Mouse (Mus musculus): Measurements from ENCODE around the gene Il34. TPM values are rescaled to one million over a fixed set of nuclear protein-coding genes. Genes with fewer than 3 reads are reported as not detected.

Il34 gene
- 10 to 100 TPM; 13.8 to 14.2 TPM for total RNA-seq (2021)

DNA sequence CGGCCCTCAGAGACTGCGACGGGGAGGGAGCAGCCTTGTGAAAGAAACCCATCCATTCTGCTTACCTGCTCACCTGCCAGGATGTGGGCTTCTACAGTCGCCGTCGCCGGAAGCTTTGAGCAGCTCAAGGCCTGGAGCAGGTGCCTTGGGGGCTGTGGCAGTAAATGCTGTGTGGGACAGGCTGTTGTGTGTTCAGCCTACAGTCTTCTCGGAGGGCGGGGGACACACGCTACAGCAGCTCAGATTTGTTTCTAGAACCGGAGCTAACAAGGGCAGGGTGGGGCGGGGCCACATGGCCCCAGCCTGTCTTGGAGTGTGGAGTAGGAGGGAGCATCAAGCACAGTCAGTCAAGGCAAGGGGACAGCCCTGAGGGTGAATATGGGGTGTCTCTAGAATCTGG, at the start of gene Il34:
TSS of gene Il34 (minus strand) at position 256 of the 400 bp plus-strand sequence.
- DNase-seq = no peak
- intact Hi-C loops (cut with DNase I) = no loop called here

DNA sequence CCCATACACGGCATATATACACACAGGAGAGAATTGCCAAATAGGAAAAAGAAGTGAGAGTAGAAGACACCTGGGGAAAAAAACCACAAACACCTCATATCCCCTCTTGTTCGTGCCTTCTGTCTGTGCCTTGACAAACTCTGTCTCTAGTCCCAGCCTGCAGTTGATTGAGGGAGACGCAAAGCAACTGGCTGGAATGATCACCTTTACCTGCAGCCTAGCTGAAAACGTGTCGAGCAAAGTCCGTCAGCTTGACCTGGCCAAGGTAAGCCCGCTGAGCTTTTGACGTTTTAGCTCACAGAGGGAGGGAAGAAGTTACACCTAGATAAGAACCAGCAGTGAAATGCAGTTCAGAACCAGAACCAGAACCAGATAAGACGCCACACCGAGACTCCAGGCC, 45.5 kb upstream of the Il34 start:
- intact Hi-C loops (cut with DNase I) = loop anchor here (10.0 kb wide), 1 partner anchor 134 kb away; no protein-coding TSS in a partner anchor
- no peak for DNase-seq

DNA sequence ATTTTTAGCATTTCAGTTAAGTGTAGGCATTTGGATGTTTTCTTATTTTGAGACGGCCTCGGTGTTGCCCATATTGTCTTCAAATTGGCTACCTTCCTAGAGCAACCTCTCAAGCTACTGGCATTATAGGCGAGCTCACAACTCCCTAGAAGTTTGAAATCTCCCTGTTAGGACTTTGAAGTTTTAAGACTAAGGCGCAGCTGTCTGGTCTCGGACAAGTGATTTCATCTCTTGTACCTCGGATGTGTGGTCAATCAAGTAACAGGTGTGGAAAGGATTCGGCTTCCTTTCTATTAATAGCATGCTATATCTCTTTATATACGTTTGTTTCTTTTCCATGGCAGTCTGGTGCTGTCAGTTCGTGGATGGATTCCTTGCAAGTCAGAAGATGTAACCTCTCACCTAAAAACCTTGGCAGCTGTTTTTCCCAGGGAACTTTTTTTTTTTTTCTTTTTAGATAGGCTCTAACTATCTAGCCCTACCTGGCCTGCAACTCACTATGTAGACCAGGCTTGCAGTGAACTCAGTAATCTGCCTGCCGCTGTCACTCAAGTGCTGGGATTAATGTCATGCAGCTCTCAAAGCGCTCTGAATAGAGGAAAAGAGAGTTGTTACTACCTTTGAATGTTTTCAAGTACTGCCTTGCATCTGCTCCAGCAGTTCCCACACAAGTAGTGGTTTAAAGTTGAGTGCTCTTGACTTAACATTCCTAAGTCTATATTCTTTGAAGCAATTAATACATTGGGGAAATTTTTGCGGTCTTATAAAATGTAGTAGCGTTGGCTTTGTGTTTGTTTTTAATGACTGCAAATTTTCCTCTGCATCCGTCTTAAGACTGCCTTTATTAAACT, 42.1 kb upstream of the Il34 start:
- intact Hi-C loops (cut with DNase I) = no loop called here
- DNase-seq = no peak

DNA sequence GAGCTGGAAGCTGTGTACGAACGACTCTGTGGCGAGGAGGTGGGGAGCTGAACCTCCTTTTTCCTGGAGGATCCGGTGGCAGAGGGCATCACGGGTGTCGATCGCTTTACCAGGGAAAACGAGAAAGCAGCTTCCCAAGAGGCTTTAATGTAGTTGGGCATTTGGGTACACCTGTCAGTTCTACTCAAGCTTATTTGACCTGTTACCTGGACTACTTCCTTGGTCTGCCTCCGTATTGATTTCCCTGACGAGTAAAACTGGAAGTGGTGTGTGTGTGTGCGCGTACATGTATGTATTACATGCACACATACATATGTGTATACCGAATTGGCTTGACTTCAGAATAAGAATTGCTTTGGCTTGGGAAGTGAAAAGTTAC, 41.4 kb upstream of the Il34 start:
- intact Hi-C loops (cut with DNase I) = no loop called here
- no peak for DNase-seq

DNA sequence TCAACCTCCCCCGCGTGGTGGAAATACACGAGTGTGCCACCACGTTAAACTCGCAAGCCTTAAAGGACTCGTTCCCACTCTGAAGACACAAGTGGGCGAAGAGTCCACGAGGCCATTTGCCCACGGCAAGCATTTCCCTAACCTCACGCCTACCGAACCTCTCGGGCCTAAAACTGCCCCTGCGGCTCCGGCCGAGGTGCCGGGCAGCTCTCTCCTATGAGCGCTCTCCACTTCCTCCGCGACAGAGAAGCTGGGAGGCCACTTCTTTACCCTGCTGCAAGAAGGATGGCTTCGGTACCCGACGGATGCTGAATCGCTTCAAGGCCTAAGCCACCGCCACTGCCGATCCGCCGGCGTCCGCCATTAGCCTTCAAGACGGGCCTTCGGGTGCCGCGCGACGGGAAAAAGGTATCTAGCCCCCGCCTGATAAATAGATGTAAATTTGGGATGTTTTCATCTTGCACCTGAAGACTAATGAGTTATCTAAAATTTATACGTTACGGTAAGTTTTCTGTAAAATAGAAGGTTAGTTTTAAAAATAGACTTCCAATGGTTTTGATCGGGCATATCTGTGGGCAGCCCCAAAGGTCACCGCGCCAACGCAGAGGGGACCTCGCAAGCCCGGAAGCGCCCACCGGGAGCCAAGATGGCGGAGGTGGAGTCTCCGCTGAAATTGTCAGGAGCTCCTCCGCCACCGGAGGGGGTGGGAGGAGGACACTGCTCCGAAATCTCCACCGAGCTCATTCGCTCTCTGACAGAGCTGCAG, 40.9 kb upstream of the Il34 start, which contains the start of the genes Cog4 and Sf3b3:
TSS of gene Cog4 (plus strand) at position 196 of the 766 bp plus-strand sequence.
TSS of gene Sf3b3 (minus strand) at position 383 of the 766 bp plus-strand sequence.
- intact Hi-C loops (cut with DNase I) = no loop called here
- DNase-seq = peak; percentile 87

DNA sequence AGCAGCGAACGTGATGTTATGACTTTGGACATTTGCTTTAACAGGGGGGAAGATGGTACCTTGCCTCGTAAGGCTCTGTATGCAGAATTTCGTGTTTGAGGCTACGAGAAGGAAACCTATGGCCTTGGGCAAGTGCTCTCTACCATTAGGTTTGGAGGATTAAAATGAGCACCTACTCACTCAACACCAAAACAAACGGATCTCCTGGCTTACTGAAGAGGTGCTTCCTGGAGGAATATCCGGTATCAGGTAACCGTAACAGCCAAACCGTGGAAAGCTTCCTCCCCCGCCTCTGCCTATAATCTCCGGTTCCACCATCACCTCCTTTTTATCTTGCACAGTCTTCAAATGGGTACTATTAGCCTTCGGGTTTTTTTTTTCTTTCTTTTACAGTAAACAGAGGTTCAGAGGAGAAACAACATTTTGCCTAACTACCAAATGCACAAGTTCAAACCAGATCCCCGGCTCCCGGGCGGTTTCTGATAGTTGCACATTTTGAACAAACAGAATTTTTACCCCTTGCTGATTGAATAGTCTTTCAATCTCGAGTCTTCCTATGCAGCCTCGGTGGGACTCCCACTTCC, 40.2 kb upstream of the Il34 start:
- intact Hi-C loops (cut with DNase I) = no loop called here
- no peak for DNase-seq

DNA sequence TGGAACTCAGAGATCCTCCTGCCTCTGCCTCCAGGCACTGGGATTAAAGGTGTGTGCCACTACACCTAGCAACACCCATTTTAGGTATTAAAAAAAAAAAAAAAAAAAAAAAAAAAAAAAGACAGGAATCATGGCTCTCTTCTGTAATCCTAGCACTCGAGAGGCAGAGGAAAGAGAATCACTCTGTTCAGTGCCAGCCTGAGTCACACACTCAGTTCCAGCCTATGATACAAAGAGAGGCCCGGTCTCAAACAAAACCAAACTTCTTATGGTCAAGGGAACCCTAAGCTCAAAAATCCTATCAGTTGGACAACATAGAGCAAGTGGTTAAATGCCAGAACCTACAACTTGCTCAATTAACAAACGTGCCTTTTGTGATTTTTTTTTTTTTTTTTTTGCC, 39.2 kb upstream of the Il34 start:
- intact Hi-C loops (cut with DNase I) = no loop called here
- DNase-seq = no peak

DNA sequence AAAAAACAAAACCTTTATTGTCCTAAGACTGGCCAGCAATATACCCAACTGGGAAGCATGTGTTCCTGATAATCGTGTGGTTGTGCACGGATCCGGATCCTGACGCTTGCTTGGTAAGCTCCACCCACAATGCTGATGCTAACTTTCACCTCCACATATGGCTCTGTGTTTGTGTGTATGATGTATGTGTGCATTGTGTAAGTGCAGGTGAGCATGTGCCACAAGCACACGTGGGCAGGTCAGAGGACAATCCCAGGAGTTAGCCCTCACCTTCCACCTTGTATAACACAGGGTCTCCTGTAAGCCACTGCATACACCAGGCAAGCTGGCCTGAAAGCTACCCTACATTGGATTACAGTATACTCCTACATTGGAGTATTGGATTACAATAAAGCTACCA, 37.5 kb upstream of the Il34 start:
- no peak for DNase-seq
- intact Hi-C loops (cut with DNase I) = no loop called here

DNA sequence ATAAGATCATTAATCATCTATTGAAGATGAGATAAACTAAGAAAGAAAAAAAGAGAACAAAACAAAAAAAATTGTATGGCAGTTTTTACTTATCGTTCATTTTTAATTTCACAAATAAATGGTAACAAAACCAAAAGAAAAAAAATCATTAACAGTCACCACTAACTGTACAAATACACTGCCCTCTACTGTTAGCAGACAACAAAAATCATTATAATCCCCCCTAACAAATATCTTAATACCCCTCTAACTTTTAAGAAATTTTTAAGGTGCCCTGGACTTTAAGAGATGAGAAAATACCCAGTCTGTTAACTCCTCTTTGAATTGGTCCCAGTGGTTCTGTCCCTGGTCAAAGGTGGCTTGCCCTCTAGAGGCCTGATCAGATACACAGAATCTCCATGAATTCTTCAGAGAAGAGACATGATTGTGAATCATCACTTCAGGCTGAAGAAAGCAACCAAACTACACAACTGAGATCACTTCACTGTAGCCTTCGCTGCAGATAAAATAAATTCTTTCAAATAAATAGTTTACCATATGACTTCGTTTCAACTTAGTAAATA, 36.4 kb upstream of the Il34 start:
- no peak for DNase-seq
- intact Hi-C loops (cut with DNase I) = no loop called here

DNA sequence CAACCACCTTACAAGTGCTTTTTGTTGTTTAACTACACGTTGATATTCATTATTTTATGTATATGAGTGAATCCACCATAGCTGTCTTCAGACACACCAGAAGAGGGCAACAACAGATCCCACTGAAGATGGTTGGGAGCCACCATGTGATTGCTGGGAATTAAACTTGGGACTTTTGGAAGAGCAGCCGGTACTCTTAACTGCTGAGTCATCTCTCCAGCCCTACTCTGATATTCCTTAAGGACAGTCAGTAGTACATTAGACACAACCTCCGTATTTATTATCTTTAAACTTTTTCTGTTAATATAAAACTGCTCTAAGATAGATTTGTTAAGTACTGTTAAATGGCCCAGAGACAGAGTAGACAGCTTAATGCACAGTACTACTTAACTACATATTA, 26.2 kb upstream of the Il34 start:
- DNase-seq = no peak
- intact Hi-C loops (cut with DNase I) = no loop called here

DNA sequence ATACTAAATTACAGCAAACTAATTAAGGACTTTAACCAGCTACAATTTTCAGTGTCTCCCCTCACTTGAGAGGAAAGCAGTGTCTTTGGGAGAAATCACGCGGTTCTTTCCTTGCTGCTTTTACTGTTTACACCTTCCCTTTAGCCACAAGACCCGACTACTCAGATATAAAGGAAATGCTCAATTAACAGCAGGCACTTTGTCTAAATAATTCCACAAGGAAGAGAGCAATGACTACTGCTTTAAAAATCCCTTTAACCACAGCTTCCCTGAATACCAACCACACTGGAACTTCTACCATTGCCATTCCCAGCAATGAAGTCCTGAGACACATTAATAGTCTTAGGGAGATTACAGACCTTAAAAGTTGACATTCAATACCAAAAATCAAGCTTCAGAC, 22.8 kb upstream of the Il34 start:
- no peak for DNase-seq
- intact Hi-C loops (cut with DNase I) = no loop called here

DNA sequence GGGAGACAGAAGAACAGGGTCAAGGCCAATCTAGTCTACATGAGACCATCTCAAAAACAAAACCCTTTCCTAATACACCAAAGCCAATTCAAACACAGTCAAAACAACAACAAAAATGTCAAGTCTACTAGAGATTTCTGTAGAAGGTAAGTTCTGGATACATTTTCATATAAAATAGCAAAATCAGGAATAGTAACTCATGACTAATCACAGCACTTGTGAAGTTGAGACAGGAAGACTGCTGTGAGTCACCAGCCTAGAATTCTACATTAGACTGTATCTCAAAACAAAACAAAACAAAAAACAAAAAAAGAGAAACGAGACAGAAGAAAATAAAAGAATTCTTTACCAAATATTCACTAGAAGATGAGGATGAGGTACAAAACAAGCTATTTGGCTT, 19.1 kb upstream of the Il34 start:
- intact Hi-C loops (cut with DNase I) = no loop called here

DNA sequence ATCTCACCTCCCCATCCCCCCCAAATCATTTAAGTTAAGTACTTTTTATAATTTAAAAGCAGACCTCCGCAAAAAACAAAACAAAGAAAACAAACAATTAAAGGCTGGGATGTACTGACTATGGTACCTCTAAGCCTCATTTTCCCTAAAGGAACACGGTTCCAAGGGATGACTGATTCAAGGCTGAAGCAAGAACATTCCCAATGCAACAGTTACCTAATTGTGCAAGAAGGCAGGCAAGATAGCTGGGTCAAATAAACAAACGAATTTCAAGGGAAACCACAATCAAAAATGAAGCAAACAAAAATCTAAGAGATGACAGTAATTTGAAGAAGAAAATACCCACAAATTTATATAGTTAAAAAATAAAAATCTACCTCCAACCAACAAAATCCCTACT, 16.2 kb upstream of the Il34 start:
- intact Hi-C loops (cut with DNase I) = no loop called here
- DNase-seq = no peak

More for the DNA sequence above, 19.1 kb upstream of the Il34 start:
- DNase-seq = no peak

DNA sequence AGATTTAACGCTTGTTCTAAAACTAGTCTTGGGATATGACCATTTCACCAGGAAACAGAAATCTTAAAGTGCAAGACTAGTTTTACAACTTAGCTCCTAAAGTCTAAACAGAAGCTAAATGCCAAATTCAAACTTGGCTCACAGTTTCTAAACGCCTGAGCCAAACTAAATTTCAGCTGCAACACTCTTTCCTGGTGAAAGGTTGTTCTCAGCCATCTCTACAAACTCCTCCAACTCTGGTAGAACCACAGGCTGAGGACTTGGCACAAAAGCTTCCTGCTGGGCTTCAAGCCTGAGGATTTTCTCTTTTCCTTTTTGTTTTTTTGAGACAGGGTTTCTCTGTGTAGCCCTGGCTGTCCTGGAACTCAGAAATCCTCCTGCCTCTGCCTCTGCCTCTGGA, 14.5 kb upstream of the Il34 start:
- no peak for DNase-seq
- intact Hi-C loops (cut with DNase I) = no loop called here

DNA sequence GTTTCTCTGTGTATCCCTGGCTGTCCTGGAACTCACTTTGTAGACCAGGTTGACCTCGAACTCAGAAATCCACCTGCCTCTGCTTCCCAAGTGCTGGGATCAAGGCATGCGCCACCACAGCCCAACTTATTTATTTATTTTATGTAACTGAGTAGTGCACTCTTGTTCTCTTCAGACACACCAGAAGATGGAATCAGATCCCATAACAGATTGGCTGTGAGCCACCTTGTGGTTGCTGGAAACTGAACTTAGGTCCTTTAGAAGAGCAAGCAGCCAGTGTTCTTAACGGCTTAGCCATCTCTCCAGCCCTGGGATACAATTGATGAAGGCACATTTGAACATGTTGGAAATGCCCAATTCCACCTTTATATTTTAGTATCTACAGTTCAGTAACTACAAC, 12.9 kb upstream of the Il34 start:
- intact Hi-C loops (cut with DNase I) = loop anchor here (5.0 to 10.0 kb wide), 2 partner anchors 44 to 174 kb away; no protein-coding TSS in a partner anchor
- no peak for DNase-seq

DNA sequence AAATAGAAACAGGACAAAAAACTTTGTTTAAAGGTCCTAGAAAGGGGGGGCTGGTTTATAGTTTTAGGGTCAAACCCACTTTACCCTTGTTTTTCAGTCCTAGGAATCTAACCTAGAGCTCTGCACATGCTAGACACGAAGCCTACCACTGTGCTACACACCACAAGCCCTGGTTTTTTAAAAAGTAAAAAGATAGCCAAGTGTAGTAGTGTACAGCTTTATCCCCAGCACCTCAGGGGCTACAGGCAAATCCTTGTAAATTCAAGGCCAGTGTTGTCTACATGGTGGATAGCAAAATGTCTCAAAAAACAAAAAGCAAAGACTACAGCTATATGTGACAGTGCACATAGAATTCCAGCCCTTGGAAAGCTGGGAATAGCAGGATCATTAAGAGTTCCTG, 11.3 kb upstream of the Il34 start:
- no peak for DNase-seq
- intact Hi-C loops (cut with DNase I) = loop anchor here (5.0 to 10.0 kb wide), 2 partner anchors 45 to 172 kb away; no protein-coding TSS in a partner anchor

DNA sequence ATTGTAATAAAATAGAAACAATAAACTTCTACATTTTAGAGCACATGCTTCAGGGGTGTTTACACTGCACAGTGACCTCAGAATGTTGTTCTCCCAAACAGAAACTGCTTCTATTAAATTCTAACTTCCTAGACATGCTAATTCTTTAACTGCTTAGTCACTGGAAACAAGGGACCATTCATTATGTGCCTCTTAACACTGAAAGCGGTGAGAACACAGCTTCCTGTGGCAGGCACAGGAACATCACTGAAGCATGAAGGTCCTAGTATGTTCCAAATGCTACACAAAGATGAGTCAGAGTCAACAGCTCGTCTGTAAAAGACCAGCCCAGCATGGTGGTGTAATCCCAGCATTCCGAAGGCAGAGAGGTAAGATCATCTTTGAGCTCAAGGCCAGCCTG, 9.6 kb upstream of the Il34 start:
- no peak for DNase-seq
- intact Hi-C loops (cut with DNase I) = loop anchor here (5.0 to 10.0 kb wide), 2 partner anchors 47 to 171 kb away; no protein-coding TSS in a partner anchor

DNA sequence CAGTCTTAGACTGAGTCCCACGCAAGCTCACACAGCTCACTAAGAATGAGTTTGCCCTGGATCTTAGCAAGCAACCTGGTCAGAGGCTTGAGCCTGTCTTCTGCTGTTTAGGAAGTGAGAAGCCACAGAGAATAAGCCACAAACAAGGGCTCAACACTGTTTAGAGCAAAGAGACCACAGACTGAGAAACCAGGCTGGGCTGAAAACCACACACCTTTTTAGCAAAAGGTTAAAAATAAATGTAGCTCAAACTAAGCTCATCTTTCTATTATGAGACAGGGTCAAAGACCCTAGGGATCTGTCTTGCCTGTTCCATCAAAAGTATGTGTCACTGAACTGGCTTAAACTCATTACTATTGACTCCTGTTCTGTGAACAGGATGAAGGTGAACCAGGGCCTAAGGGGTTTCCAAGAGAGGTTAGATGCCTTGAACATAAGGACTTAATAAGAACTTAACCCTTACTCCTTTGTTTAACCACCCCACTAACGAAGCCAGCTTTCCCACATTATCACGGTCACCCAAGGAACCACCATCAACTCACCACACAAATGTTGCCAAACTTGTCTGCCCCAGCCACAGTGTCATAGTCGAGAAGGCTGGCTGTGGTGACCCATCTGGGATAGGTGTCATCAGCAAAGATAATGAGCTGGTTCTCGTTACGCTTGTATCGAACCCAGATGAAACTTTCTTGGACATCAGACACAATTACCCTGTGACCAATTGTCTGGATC, 7.5 kb upstream of the Il34 start:
- intact Hi-C loops (cut with DNase I) = loop anchor here (5.0 to 10.0 kb wide), 2 partner anchors 61 to 168 kb away; no protein-coding TSS in a partner anchor
- DNase-seq = no peak

DNA sequence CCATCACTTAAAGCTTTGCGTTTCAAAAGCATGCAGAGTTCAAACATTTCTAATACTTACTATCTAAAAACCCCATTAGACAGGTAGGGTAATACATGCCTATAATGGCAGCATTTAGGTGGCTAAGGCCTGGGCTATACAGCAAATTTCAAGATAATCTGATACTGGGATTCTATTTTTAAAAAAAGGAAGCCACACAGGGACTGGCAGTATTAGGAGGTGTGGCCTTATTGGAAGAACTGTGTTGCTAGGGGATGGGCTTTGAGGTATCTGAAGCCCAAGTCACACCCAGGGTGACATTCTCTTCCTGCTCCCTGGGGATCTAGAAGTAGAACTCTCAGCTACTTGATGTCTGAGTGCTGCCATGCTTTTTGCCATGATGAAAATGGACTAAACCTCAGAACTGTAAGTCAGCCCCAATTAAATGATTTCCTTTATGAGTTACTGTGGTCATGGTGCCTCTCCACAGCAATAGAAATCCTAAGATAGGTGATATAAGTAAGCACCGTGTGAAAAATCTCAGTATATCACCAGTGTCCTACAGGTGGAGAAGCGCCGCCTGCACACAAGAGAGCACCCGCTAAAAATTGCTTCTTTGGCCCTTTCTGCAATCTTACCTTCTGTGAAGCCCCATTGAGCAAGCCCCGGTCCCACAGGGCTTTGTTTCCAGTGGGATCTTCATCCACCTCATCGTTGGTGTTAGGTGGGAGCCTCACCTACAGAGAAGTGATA, 6.8 kb upstream of the Il34 start:
- intact Hi-C loops (cut with DNase I) = loop anchor here (5.0 to 10.0 kb wide), 2 partner anchors 60 to 168 kb away; no protein-coding TSS in a partner anchor
- no peak for DNase-seq

Data from left cerebral cortex, postnatal 4 days (tissue).